Mouse (Mus musculus) embryo, embryonic 10.5 days (tissue): ENCODE data around the gene Adamts9.

Experiments used
- DNase-seq: peaks from one replicate; pipeline ENCODE4 v3.0.0-alpha.2; 2015; ENCODE audit warnings: low spot score

Gene Adamts9

DNA sequence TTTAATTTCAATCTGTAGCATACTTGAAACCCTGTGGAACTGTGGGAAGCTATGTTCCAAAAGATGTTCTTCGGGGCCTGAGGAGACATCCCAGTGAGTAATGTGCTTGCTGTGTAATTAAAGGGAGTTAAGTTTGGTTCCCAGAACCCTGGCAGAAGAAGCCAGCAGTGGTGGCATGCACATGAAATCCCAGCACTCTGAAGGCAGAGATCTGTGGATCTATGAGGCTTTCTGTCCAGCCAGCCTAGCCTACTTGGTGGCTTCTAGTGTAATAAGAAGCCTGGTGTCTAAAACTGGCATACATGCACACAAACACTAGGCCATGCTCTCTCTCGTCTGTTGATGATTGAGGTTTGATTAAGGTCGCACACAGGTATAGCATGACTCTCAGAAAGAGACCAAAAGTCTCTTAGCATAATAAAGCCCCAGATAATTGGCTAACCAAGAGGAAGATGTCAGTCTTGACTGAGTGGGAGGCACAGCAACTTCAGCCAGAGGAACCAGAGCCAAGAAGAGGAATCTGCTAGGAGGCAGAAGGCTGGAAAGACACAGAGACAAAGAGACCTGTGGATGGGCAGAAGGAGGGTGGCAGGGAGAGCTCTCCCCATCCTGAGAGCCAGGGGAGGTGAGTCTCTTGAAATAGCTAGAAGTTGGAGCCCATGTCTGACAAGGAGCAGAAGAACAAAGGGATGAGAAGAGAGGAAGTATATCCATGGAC lies 138.9 kb downstream of the Adamts9 start:
- DNase-seq, result no peak

DNA sequence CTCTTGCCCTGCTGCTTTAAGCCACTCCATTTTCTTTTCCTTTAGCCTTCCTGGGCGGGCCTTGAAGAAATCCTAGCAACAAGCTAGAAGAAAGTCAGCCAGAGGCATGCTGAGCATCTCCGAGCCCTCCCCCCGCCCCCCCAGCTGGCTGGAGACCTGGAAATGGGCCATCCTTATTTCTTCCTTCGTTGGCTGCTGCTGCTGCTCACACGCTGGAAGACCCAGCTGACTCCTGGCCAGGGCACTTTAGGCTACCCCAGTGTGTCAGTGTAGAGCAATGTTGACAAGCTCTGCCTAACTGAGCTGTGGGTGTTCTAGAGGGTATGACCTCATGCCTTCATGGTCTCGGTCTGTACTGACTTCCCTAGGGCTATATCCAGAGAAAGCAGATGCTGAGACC lies 140.1 kb downstream of the Adamts9 start:
- DNase-seq, result no peak

DNA sequence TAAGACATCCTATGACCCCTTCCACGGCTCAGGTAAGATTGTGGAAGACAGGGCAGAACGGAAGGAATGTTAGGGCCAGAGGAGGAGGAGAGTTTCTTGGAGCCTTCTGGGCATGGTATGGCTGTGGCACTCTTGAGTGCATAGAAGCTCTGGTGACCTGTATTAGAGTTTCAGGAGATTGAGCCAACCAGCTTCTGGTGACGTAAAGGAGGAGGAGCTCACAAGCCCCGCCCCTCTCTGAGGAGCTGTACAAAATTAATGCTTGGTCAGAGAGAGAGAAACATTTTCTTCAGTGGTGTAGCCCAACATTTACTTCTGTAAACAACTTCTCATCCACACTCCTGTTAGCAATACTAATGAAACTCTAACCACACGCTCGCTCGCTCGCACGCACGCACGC lies 140.9 kb downstream of the Adamts9 start:
- DNase-seq, result no peak

DNA sequence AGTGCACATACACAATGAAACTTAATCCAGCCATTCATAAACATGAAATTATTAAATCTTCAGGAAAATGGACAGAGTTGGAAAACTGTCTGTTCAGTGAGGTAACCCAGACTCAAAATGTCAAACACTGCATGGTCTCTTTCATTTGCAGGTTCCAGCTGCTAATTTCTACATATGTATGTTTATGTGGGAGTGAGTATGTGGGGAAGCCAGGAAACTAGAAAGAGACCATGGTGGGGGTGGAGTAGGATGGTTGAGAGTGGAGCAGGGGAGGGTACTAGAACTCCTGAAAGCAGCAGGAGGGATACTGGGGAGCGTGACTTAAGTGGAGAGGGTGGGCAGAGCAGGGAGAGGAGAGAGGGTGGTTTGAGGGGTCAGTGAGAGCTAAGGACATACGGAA lies 141.8 kb downstream of the Adamts9 start:
- no peak for DNase-seq

DNA sequence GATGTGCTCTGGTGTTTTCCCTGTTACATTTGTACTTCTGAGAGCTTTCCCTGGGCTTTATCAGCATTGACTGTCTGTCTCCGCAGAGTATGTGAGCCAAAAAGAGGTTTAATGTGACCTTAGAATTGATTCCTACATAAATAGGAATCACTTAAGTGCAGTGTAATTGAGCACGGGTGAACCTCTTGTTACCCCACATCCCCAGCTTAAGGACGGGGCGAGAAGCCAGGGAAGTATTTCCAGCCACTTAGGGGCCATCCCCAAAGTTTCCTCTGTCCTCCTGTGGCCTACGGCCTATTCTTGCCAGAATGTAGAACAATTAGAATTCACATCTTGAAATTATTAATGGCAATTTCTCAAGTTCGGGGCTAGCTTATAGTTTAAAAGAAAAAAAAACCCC lies 149.5 kb downstream of the Adamts9 start:
- DNase-seq, result no peak

DNA sequence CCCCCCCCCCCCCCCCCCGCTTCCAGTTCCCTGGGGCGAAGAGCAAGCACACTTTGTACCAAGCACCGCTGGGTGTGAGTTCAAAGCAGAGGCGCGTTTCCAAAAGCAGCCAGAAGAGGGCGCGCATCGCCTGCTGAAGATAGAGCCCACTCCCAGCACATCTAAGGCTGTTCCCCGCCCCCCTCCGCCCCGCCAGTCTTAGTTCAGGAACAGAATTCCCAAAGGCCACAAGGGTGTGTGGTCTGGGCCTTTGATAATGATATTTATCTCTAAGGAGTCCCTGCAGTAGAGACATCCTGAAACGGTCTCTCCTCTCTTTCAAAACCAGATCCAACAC lies 155.9 kb downstream of the Adamts9 start:
- DNase-seq, result peak; percentile 96

DNA sequence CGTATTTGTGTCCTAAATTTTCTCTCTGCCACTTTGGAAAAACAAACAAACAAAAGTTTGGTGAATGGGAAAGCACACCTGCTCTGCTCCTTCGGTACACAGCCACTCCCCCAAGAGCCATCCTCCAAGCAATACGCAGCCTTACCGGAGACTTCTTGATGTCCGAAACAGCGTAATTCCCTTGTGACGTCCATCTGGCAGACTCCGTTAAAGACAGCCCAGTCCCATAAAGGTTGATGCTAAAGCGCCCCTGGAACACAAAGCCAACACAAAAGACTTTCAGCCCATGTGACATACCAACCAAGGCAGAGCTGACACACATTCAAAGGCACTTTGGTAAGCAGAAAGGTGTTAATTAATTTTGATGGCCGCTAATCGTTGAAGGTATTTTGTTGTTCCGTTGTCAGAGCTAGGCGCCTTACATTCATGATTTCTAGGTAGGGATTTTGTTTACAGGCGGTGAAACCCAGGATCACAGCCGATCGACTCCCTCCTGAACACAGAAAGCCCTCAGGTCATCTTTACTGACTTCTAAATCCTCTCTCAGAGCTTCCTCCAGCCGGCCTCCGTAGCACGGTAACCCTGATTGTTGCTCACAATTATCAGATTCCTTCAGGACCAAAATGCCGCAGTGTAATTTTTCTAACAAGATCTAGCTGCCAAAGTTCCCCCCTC lies 156.5 kb downstream of the Adamts9 start:
- DNase-seq, result peak; percentile 51

DNA sequence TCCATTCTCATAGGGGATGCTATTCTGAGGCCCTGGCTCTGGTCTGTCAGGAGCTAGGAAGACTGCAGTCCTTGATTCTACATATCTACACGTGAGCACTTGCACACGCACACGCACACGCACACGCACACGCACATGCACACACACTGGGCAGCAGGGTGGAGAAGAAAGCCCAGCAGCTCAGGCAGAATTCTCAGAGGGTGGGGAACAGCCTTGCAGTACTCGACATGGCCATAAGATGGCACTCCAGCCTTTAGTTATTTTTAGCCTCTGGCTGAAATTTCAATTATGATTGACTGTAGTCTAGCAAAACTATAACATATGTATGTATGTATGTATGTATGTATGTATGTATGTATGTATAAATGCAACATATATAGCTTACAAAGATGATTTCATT lies 158.5 kb downstream of the Adamts9 start:
- DNase-seq, result peak; percentile 80

DNA sequence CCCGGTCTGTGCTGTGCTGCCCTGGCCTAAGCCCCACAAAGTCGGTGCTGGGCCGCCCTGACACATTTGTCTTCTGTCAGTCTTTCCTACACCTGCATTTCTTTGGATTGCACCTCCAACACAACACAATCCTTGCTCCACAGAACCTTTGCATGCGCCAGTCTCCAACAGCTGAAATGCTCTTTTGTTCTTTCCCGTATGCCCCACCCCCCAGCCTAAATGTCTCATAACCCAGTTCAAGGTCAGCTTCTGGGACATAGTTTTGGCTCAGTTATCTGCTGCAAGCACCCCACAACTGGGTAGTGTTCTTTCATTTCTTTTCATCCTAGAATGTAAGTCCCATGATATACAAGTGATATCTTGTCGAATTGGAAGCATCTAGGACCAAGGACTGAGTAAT lies 161.8 kb downstream of the Adamts9 start:
- no peak for DNase-seq

DNA sequence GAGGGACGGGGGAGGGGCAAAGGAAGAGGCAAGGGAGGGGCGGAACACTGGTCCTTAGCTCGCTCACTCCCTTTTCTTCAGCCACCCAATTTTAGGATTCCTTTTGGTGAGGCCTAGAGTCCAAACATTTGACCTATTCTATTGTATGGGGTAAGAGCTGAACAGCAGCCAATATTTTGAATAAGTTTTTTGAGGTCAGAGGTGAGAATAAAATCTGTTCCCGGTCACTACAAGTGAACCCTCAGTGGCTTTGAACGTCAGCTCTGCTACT lies 163.4 kb downstream of the Adamts9 start:
- no peak for DNase-seq

DNA sequence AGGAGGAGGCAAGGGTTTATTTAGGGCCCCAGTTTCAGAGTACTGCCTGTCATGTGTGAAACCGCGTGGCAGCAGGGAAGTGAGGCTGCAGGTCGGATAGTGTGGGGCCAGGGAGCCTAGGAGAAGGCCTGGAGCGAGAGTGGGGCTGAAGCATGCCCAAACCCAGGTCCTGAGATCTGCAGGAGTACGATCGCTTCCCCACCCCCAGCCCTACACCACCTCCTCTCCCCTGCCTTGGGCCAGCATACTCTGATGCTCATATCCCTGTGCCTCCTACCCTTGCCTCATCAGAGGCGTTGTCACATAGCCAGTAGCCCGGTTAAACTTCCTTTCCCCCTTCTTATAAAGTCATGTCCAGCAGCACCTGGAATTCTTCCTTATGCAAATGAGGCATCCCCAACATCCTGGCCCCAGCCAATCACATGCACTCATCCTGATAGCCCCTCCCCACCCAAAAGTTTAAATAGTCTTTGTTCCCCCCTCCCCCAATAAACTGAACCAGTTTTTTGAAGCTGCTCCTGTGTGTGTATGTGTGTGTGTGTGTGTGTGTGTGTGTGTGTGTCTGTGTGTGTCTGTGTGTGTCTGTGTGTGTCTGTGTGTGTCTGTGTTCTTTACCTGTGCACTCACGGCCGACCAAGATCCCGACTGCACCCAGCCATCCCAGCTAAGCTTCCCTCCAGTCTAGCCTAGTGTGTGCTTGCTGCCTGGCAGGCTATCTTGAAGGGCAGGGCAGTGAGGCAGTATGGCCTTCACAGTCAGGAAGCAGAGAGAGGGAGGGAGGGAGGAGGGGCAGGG lies 164.0 kb downstream of the Adamts9 start:
- DNase-seq, result no peak

DNA sequence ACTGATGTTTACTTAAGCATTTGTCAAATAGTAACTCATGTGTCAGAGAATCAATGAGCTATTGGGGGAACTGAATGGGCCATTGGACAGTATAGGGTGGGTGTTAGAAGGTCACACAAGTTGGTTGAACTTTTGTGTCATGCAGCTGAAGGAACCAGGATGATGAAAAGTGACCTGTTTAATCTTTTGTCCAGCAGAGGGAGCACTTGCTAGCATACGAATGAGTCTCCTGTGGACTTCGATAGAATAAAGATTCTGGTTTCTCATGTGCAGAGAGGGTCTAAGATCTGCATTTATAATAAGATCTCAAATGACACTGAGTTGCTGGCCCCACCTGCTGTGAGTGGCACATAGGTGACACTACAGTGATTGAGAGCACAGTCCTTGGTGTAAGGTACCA lies 166.9 kb downstream of the Adamts9 start:
- peak; percentile 86 for DNase-seq

DNA sequence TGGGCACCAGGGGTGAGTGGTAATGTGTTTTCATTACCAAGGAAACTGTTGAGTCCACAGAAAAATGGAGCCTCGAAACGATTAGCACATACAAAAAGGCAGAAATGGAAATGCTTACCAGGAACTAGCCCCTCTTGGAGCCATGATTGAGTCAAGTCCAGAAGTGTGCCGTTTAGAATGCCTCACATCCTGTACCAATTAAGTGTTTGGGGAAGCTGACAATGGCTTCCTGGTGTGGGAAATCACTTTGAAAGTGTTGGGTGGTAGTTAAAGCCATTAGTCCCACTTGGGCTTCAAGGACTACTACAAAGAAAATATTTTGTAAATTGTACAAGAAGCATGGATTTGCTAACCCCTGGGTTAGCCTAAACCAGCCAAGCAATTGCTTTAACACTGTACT lies 180.9 kb downstream of the Adamts9 start:
- no peak for DNase-seq

DNA sequence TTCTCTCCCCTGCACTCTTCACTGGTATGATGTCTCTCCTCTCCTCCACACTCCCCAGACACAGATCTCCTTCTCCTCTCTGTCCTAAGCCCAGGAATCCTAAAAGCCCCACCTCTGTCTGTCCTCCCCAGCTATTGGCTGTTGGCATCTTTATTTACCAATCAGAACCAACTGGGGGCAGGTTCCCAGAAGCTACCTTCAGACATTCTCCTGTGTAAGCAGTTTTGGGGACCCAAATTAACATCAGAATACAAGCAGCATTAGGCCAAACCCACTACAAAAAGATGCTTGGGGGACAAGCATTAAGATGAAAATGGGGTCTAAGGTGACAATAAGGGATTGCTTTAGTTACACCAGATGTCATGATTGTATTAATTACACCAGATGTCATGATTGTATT lies 183.7 kb downstream of the Adamts9 start:
- DNase-seq, result no peak

DNA sequence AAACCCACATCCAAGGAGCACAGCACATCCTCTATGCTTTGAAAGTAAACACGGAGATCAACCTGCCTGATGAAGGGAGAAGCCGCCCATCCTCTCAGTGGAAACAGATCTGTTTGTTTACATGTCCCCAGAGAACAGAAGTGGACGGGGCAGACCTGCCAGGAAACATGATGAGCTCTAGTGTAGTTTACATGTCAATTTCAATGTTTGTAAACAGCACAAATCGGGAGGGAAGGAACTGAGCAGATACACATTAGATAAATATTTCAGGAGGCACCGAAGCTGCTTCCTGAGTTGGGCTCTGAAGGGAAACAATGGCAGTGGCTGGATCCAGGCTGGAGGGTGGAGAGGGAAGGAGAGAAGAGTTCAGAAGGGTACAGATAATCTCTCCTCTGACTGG lies 187.5 kb downstream of the Adamts9 start:
- no peak for DNase-seq

DNA sequence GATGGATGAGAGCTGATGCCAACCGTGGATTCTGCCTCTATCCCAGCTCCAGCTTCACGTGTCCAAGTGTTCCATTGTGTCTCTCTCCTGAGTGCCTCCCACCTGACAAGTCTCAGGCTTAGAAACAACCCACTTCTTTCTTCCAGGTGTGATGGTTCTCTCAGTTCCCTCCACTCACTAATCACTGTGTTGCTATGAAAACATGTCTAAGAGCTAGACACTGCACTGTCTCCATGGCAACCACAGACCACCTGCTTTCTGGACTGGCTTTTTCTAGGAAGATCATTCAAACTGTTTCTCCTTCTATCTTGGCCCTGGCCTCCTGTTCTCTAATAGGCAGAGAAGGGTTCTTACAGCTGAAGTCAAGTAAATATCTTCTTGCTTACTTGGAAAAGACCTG lies 190.6 kb downstream of the Adamts9 start:
- DNase-seq, result no peak

DNA sequence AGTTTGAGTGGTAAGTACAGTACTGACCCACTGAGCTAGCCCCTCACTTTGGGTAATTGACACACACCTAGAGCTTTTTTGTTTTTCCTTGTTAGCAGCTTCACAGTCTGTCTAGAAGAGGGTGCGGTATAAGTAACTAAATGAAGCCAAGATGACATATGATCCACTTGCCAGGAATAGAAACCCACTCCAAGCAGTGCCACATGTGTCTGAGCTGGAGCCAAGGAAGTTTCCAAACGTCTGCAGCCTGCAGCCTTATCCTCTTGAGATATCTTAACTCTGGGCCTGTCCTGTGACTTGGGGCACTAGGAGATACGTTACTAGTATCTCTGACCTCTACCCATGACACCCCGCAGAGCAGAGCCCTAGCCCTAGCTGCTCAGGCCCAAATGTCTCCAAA lies 193.9 kb downstream of the Adamts9 start:
- no peak for DNase-seq

DNA sequence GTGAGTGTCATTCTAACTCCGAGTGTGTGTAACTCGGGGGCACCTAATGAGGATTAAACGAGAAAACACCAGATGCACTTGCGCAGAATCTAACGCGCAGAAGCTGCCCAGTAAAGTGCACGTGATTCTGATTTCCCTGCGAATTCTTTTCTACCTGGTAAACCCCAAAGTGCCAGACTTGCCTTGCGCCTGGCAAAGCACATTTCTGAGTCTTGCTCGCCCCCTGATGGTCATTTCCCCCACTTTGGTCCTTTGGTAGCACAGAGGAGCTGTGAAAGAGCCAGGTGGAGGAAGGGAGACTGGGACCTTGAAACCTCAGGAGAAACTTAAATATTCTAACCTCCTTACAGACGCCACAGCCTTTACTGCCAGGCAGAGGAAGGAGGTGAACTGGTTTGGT lies 199.7 kb downstream of the Adamts9 start:
- DNase-seq, result peak; percentile 85

DNA sequence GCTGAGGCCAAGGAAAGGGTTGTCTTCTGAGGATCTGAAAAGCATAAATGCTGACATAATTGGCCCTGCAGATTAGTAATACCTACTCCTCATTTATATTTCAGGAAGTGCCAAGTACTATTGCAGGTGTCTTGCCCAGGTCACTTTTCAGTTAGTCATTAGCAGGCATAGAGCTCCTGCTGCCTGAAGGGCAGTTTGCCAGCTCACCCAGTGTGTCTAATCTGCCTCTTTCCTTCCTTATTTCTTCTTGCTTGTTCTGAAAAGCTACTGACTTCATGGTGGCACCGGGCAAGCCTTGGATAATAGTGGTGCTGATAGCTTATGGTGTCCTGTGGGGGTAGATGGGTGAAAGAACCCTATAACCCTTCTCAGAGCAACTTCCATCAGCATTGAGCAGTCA lies 206.2 kb downstream of the Adamts9 start:
- no peak for DNase-seq

DNA sequence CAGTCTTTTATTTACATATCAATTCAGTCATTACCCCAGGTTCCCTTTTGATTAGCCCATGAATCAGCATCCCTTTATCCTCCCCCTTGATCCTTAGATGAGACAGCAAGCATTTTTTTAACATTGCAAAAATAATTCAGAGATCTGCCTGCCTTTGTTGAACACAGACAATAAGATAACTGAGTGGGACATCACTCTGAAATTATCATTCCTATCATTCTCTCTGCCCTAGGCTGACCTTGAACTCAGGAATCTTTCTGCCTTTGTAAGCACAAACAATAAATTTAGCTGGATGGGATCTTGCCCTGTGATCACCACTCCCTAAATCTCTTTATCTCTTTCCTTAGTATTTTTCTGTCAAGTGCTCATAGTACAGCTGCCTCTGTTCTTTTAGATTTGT lies 209.6 kb downstream of the Adamts9 start:
- DNase-seq, result no peak

DNA sequence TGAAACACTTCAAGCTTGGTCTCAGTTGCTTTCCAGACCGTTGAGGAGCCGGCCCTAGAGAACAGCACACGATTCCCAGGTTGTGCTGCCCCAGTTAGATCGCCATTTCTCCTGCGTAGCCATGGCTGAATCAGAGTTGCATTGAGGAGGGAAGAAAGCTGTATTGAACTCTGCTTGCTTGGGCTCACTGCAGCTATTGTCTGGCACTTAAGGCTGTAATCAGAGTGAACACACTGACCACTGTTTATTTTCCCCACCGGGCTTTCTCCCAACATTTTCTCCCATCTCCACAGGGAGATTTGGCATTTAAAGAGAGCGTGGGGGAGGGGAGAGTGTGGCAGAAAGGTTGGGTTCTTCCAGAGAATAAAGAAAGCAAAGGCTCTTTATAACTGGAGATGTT lies 214.8 kb downstream of the Adamts9 start:
- DNase-seq, result no peak

DNA sequence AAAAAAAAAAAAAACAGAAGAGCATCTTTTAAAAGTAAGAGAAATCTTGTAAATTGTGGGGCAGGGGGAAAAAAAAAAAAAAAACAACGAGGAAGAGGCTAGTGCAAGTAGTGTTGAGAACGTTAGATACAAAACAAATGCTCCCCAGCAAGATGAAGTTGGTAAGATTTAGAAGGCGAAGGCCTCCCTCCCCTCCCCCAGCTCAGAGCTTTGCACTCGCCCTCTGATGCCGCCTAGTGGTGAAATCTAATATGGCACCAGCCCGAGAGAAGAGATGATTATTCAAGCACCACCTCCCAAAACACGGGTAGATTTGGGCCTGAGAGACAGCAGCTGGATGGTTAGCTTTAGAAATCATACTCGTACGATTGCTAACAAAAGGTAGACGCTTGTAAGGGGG lies 215.2 kb downstream of the Adamts9 start:
- DNase-seq, result peak; percentile 94

DNA sequence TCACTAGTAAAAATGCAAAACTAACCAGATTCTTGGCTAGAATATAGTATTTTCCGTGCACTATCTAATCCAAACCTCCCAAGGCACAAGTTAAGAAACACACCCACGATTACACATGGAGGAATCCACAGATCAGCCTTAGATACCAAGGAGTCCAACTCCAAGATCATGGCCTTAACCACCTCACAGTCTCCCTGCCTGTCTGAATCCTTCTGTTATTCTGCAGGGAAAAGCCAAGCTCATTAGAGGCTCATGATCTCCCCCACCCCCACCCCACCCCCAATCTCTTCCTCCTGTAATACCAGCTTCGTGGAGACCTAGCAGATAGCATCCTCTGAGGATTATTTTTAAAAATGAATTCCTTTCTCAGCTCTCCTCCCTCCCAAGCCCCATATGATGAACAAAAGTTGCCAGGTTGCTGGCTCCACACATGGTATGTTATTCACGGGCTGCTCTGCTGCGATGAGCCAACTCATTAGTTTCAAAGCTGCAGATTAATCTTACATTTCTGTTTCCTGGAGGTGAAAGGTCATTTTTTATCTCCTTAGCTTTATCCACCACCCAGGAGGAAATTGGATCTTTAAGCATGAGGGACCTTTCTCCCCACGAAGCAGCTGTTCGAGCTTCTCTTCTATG lies 215.8 kb downstream of the Adamts9 start:
- no peak for DNase-seq
